Mouse (Mus musculus) testis, adult 2 months (tissue): ENCODE results near the gene Xdh. TPM values are rescaled to one million over a fixed set of nuclear protein-coding genes. Genes with fewer than 3 reads are reported as not detected.
"Not testable (repeated sequence)": the region's sequence is repeated elsewhere in the genome, so short reads cannot be mapped to it uniquely, and the experiment has no call there.

Experiments used
- H3K27ac ChIP-seq: fragments of 200-500 bp; 2 replicates; pipeline ENCODE4 v1.5.1; 2012; ENCODE audit warnings: low read depth, low read length; ENCODE audit not compliant: control insufficient read depth, insufficient read depth
- H3K27me3 ChIP-seq: fragments of 200-500 bp; 2 replicates; pipeline ENCODE4 v1.6.1; 2012; ENCODE audit warnings: mild to moderate bottlenecking, low read length, moderate library complexity; ENCODE audit not compliant: control insufficient read depth, insufficient read depth
- H3K36me3 ChIP-seq: fragments of 200-500 bp; 2 replicates; pipeline ENCODE4 v1.6.1; 2012; ENCODE audit warnings: mild to moderate bottlenecking, low read length; ENCODE audit not compliant: control insufficient read depth, insufficient read depth
- H3K4me1 ChIP-seq: fragments of 200-500 bp; 2 replicates; pipeline ENCODE4 v1.6.1; 2012; ENCODE audit warnings: low read length; ENCODE audit not compliant: control insufficient read depth, insufficient read depth
- H3K4me3 ChIP-seq: fragments of 200-500 bp; 2 replicates; pipeline ENCODE4 v1.5.1; 2012; ENCODE audit warnings: low read depth, mild to moderate bottlenecking, low read length, moderate library complexity, mixed read lengths; ENCODE audit not compliant: control insufficient read depth
- CTCF ChIP-seq: fragments of 200-500 bp; IDR thresholded peaks from 2 replicates; pipeline ENCODE4 v1.5.1; 2012; ENCODE audit warnings: low read depth, mild to moderate bottlenecking, inconsistent platforms, low read length, moderate library complexity; ENCODE audit not compliant: control insufficient read depth, insufficient read depth, insufficient replicate concordance
- POLR2A ChIP-seq: fragments of 200-500 bp; IDR thresholded peaks from 2 replicates; pipeline ENCODE4 v1.6.1; 2012; ENCODE audit warnings: low read depth, mild to moderate bottlenecking, inconsistent platforms, low read length, moderate library complexity; ENCODE audit not compliant: control insufficient read depth
- polyA plus RNA-seq: library from polyadenylated mRNA; depleted of rRNA; stranded (reverse); fragments of >200 nt; gene quantifications from 2 replicates; pipeline ENCODE4 v1.2.3, GENCODE M21; 2012; rRNA removed

Gene Xdh
- polyA plus RNA-seq, 1 experiment = 3.3 TPM

DNA sequence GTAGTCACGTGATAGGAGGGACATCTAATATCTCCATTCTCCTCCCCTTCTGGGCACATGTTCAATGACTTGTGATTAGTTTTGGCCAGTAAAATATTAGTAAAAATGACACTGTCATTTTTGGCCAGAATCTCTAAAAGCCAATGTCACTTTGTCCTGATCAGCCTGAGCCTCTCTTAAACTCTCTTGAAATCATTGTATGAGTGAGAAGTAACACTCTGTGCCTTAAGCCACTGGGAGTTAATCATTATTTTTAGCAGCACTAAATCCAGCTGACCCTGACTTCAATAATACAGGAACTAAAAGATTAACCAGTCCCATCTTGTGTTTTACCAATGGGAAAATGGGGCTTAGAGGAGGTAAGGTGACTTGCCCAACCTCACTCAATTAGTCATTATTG lies 102.6 kb downstream of the Xdh start:
- TF ChIP-seq POLR2A (no peak), CTCF (no peak)
- Histone ChIP-seq H3K27ac (no peak overlapping the region), H3K36me3 (no peaks in the 10 kb centered on the region), H3K4me3 (no peak overlapping the region), H3K27me3 (no peaks in the 10 kb centered on the region), H3K4me1 (no peaks in the 10 kb centered on the region)

DNA sequence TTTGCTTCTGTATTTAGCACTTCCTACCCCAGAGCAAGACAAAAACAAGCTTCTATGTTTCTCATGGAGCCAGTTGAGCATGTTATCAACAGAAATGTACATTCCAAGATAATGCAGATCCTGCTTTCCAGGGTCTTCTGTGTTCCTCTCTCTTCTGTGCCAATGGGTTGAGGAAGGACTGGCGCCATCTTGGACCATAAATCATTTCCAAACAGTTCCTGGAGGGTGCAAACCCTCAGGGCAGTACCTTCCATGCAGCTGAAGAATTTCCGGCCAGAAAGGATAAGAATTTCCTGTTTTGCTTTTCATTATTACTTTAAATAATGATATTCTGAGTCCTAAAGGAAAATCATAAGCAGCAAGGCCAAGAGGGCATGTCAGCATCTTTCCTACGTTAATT lies 104.4 kb downstream of the Xdh start:
- H3K4me3 ChIP-seq = no peak overlapping the region
- no peak for TF ChIP-seq CTCF
- no peak for TF ChIP-seq POLR2A
- no peaks in the 10 kb centered on the region for H3K4me1 ChIP-seq
- no peak overlapping the region for H3K27ac ChIP-seq
- H3K27me3 ChIP-seq = no peaks in the 10 kb centered on the region
- no peaks in the 10 kb centered on the region for H3K36me3 ChIP-seq

DNA sequence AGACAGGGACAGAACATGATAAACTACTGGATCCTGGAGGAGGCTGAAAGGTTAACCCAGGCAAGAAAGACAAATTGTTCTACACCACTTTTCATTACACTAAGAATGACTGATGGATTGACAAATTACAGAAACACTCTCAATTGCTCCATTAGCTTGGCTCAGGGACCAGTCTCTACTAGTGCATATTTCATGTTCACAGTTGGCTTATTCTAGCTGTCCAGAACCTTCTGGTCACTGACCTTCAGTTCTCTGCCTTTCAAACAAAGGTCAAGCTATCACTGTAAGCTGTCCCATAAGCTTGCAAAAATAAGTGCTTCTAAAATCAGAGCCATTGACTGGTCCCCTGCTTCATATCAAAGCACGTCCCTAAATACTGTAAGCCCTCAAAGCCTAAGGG lies 107.0 kb downstream of the Xdh start:
- Histone ChIP-seq H3K4me1 (no peaks in the 10 kb centered on the region), H3K27ac (no peak overlapping the region), H3K4me3 (no peak overlapping the region), H3K36me3 (no peaks in the 10 kb centered on the region), H3K27me3 (no peaks in the 10 kb centered on the region)
- TF ChIP-seq CTCF (no peak), POLR2A (no peak)

DNA sequence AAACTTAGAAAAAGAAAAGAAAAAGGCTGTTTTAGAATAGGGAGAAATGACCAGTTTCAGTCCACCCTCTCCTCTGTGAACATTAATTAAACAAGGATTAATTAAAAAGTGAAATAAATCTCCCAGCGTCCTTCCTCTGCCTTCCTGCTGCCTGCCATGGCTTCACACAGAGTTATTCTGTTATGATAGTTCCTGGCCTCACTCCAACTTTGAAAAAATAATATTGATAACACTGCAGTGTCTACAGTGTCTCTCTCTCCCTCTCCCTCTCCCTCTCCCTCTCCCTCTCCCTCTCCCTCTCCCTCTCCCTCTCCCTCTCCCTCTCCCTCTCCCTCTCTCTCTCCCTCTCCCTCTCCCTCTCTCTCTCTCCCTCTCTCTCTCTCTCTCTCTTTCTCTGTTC lies 110.1 kb downstream of the Xdh start:
- H3K4me1 ChIP-seq, H3K27me3 ChIP-seq, H3K36me3 ChIP-seq, H3K27ac ChIP-seq, H3K4me3 ChIP-seq: not testable (repeated sequence)

DNA sequence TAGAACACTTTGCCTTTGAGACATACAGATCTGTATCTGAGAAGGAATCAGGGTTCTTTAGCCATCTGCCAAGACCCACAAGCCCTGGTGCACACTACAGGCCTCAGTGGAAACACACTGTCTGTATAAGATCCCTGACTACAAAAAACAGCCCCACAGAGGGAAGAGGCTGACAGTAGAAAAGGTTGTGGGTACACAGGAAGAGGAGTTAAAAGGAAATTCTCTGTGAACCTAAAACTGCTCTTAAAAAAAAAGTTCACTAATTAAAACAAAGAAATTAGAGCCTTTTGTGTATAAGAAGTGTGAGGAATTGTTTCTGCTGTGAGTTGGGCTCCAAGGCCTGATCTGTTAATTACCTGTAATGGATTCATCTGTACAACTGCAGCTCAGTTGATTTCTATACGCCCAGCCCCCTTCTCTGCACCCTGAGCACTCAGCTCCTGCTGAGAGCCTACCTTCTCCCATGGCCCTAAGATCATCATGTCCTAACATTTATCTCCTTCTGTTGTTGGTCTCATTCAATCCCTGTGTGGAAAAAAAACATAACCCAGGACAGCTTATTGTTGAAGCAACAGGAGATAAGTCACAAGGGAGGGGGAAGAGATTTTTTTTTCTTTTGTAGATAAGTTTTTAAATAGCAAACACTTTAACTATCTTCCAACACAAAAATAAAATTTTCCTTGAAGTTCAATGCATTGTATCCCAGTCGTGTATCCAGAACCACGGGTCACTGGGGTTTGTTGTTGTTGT lies 110.7 kb downstream of the Xdh start:
- Histone ChIP-seq H3K4me3 (no peak overlapping the region), H3K4me1 (no peaks in the 10 kb centered on the region), H3K27ac (no peak overlapping the region), H3K27me3 (no peaks in the 10 kb centered on the region), H3K36me3 (no peaks in the 10 kb centered on the region)
- TF ChIP-seq CTCF (no peak), POLR2A (no peak)

DNA sequence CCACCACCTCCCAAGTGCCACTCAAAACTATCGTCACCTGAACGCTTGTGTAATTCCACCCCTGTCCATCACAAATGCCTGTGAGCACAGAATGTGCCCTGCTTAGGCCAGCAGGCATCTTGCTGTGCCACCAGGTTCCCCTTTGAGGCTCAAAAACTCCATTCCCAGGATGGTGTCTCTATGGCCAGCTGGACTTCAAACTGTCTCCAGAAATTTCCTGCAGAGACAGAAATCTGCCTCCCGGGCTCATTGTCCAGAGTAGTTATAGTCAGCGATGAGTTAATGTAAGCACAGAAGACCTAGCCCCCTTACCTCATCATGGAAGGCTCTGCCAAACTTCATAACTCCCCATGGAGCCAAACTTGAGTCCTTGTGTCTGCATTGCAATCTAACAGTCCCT lies 112.8 kb downstream of the Xdh start:
- no peaks in the 10 kb centered on the region for H3K36me3 ChIP-seq
- H3K4me1 ChIP-seq = no peaks in the 10 kb centered on the region
- H3K4me3 ChIP-seq = no peak overlapping the region
- no peak for TF ChIP-seq CTCF
- TF ChIP-seq POLR2A = no peak
- H3K27me3 ChIP-seq = no peaks in the 10 kb centered on the region
- H3K27ac ChIP-seq = no peak overlapping the region

DNA sequence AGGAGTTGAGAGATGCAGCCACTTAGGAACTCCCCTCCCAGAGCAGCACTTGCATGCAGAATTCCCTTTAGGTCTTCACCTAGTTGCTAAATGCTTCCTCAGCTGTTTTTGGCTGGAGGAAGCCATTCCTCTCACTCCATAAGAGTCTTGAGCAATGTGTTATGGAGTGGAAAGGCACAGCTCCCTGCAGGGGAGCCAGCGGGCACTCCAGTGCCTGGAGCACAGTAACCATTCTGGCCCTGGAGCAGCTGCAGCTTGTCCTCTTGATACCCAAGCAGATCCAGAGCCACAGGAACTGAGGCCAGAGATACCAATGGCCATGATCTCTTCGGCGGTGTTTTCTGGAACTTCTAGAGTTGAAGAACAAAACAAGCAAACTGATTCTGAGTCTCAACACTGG lies 113.4 kb downstream of the Xdh start:
- H3K27ac ChIP-seq = no peak overlapping the region
- no peaks in the 10 kb centered on the region for H3K36me3 ChIP-seq
- H3K4me1 ChIP-seq = no peaks in the 10 kb centered on the region
- H3K4me3 ChIP-seq = no peak overlapping the region
- no peaks in the 10 kb centered on the region for H3K27me3 ChIP-seq
- TF ChIP-seq CTCF (no peak), POLR2A (no peak)

Other genes with a start within 250 kb of the Xdh start
- gene Galnt14, start 239.7 kb downstream of the Xdh start, polyA plus RNA-seq = 3.9 TPM in 2 replicates
- 1.7 and 2.3 TPM in 2 replicates for gene Ehd3, start 146.1 kb downstream of the Xdh start, polyA plus RNA-seq
- 0.14 and 0.77 TPM in 2 replicates for gene Srd5a2, start 97.7 kb upstream of the Xdh start, polyA plus RNA-seq